Mouse (Mus musculus): ENCODE measurements around the gene Setd1b.

The Setd1b gene

GRCm38 (mm10) chr5:123127031-123127430 is 15.0 kb upstream of the Setd1b start:
- no peak for DNase-seq (ENCODE audit: low spot score in 2 of 2)

- DNase-seq (ENCODE audit: low spot score in 2 of 2) = no peak
Observed at GRCm38 (mm10) chr5:123128426-123129169, 13.4 kb upstream of the Setd1b start.

- DNase-seq (ENCODE audit: low spot score in 2 of 2) = no peak
Observed at GRCm38 (mm10) chr5:123129170-123129757, 12.7 kb upstream of the Setd1b start.

GRCm38 (mm10) chr5:123130030-123130813 is 11.8 kb upstream of the Setd1b start:
- DNase-seq (ENCODE audit: low spot score in 2 of 2) = no peak

GRCm38 (mm10) chr5:123130814-123131148 is 11.2 kb upstream of the Setd1b start:
- no peak for DNase-seq (ENCODE audit: low spot score in 2 of 2)

- DNase-seq (ENCODE audit: low spot score in 2 of 2) = peak; percentile 77 to 78
Observed at GRCm38 (mm10) chr5:123132308-123133071, 9.5 kb upstream of the Setd1b start, which contains the start of gene Rhof. Gene Rhof, minus strand, starts transcription at chr5:123132692.

- DNase-seq (ENCODE audit: low spot score in 2 of 2) = peak; percentile 88 to 90
Observed at GRCm38 (mm10) chr5:123133083-123133783, 8.8 kb upstream of the Setd1b start.

- DNase-seq (ENCODE audit: low spot score in 2 of 2) = no peak
Observed at GRCm38 (mm10) chr5:123133784-123134143, 8.2 kb upstream of the Setd1b start.

- DNase-seq (ENCODE audit: low spot score in 2 of 2) = no peak
Observed at GRCm38 (mm10) chr5:123134186-123134874, 7.7 kb upstream of the Setd1b start.

- no peak for DNase-seq (ENCODE audit: low spot score in 2 of 2)
Observed at GRCm38 (mm10) chr5:123134875-123135382, 7.1 kb upstream of the Setd1b start.

GRCm38 (mm10) chr5:123135471-123136360 is 6.3 kb upstream of the Setd1b start:
- peak in 1 of 2 experiments; percentile 53 for DNase-seq (ENCODE audit: low spot score in 2 of 2)

GRCm38 (mm10) chr5:123136361-123137043 is 5.5 kb upstream of the Setd1b start:
- peak; percentile 72 to 75 for DNase-seq (ENCODE audit: low spot score in 2 of 2)

- peak in 1 of 2 experiments; percentile 49 for DNase-seq (ENCODE audit: low spot score in 2 of 2)
Observed at GRCm38 (mm10) chr5:123137044-123137909, 4.7 kb upstream of the Setd1b start.

GRCm38 (mm10) chr5:123137910-123138229 is 4.1 kb upstream of the Setd1b start:
- no peak for DNase-seq (ENCODE audit: low spot score in 2 of 2)

GRCm38 (mm10) chr5:123138230-123138911 is 3.6 kb upstream of the Setd1b start:
- DNase-seq (ENCODE audit: low spot score in 2 of 2) = no peak

GRCm38 (mm10) chr5:123138953-123139721 is 2.9 kb upstream of the Setd1b start:
- peak; percentile 70 to 78 for DNase-seq (ENCODE audit: low spot score in 2 of 2)
